9 mouse cellular contexts compared by ENCODE assay signal in genomic region chr8:114715318-114716070, GRCm38 (mm10).
A peak's percentile ranks its signal among the peaks of the same experiment; 100 is the strongest.
DNase-seq lines count a peak whose midpoint lies in the region; ATAC-seq and TF ChIP-seq lines count a peak whose summit lies in the region.
"Had no signal": no experiment of that assay in that cellular context is flagged by ENCODE, and none has a peak within 500 bp of the region (broad histone marks: within the 10 kb centered on the region; RNA-seq: fewer than 3 reads in every experiment).

No protein-coding gene starts in this region.

- H3K4me1 ChIP-seq in forebrain, postnatal 0 days (ENCODE audit: insufficient read depth) = no peaks in the 10 kb centered on the region
- no peaks in the 10 kb centered on the region for H3K4me1 ChIP-seq in forebrain, embryonic 13.5 days
- H3K4me1 ChIP-seq in lung, embryonic 14.5 days (ENCODE audit: insufficient read depth) = no peaks in the 10 kb centered on the region
- H3K4me1 ChIP-seq: liver, embryonic 15.5 days had no signal

- H3K27me3 ChIP-seq in forebrain, postnatal 0 days (ENCODE audit: insufficient read depth, low read length) = 0 out of 2 replicates have a peak, but pooled peaks cover 3% of the 10 kb centered on the region
- H3K27me3 ChIP-seq in forebrain, embryonic 13.5 days = no peaks in the 10 kb centered on the region
- no peaks in the 10 kb centered on the region for H3K27me3 ChIP-seq in lung, embryonic 14.5 days (ENCODE audit: insufficient read depth, low read length)
- H3K27me3 ChIP-seq: liver, embryonic 15.5 days had no signal

- no peak overlapping the region for H3K27ac ChIP-seq in forebrain, postnatal 0 days (ENCODE audit: low read depth, low read length)
- no peak overlapping the region for H3K27ac ChIP-seq in forebrain, embryonic 13.5 days
- H3K27ac ChIP-seq in lung, embryonic 14.5 days (ENCODE audit: low read depth) = no peak overlapping the region
- H3K27ac ChIP-seq: liver, embryonic 15.5 days had no signal

- no peak overlapping the region for H3K4me3 ChIP-seq in forebrain, postnatal 0 days (ENCODE audit: low read depth, low read length)
- no peak overlapping the region for H3K4me3 ChIP-seq in forebrain, embryonic 13.5 days
- H3K4me3 ChIP-seq in lung, embryonic 14.5 days (ENCODE audit: low read depth, low read length) = no peak overlapping the region
- H3K4me3 ChIP-seq: liver, embryonic 15.5 days had no signal

- no peak for ATAC-seq in forebrain, postnatal 0 days
- no peak for ATAC-seq in forebrain, embryonic 13.5 days
- no peak for ATAC-seq in lung, embryonic 14.5 days (ENCODE audit: insufficient read depth)
- ATAC-seq in inflammation-experienced regulatory T-cells, adult 6 months = no peak
- ATAC-seq in activated CD4-positive, CD25-positive, alpha-beta regulatory T cell, adult 4 months = no peak

- H3K9ac ChIP-seq in forebrain, postnatal 0 days = no peak overlapping the region
- H3K9ac ChIP-seq in forebrain, embryonic 13.5 days = no peak overlapping the region
- H3K9ac ChIP-seq in lung, embryonic 14.5 days = no peak overlapping the region
- H3K9ac ChIP-seq: liver, embryonic 15.5 days had no signal

- no peaks in the 10 kb centered on the region for H3K36me3 ChIP-seq in forebrain, postnatal 0 days (ENCODE audit: insufficient read depth)
- no peaks in the 10 kb centered on the region for H3K36me3 ChIP-seq in forebrain, embryonic 13.5 days (ENCODE audit: poor library complexity, severe bottlenecking)
- no peaks in the 10 kb centered on the region for H3K36me3 ChIP-seq in lung, embryonic 14.5 days (ENCODE audit: insufficient read depth)
- H3K36me3 ChIP-seq: liver, embryonic 15.5 days had no signal

- 58% methylated on average over 13 of the region's 13 CpGs for WGBS in forebrain, postnatal 0 days
- 58% methylated on average over 13 of the region's 13 CpGs for WGBS in forebrain, embryonic 13.5 days
- 65% methylated on average over 13 of the region's 13 CpGs for WGBS in lung, embryonic 14.5 days

- peak; percentile 45; the same call in 1 of the 2 replicates for TF ChIP-seq CTCF in forebrain, postnatal 0 days (IDR thresholded peaks at IDR 0.05; ENCODE audit: low read depth)
- TF ChIP-seq CTCF in lung, embryonic 14.5 days (IDR thresholded peaks at IDR 0.05; ENCODE audit: low read depth) = peak; percentile 53

- H3K4me2 ChIP-seq in forebrain, postnatal 0 days (ENCODE audit: low read depth) = no peak overlapping the region
- H3K4me2 ChIP-seq in forebrain, embryonic 13.5 days = no peak overlapping the region
- H3K4me2 ChIP-seq in lung, embryonic 14.5 days = no peak overlapping the region
- H3K4me2 ChIP-seq: liver, embryonic 15.5 days had no signal

- no peaks in the 10 kb centered on the region for H3K9me3 ChIP-seq in forebrain, postnatal 0 days (ENCODE audit: low read length)
- no peaks in the 10 kb centered on the region for H3K9me3 ChIP-seq in forebrain, embryonic 13.5 days (replicated peaks)
- H3K9me3 ChIP-seq in lung, embryonic 14.5 days (ENCODE audit: low read depth, low read length) = no peaks in the 10 kb centered on the region
- H3K9me3 ChIP-seq: liver, embryonic 15.5 days had no signal

- DNase-seq in forebrain, postnatal 0 days = no peak
- DNase-seq in lung, embryonic 14.5 days = peak; percentile 47
- DNase-seq in lung, adult 18-20 months = no peak
- peak; percentile 6 for DNase-seq in c-Kit-positive CD71-negative TER-119-negative erythroid progenitor cells, embryonic 14.5 days (ENCODE audit: low read depth)
- DNase-seq in retina, adult 2 months (ENCODE audit: low read depth, low spot score) = peak; percentile 15

Comparison
In these comparisons a context has a peak if more than half of its experiments do, and no peak if none do; other contexts are left out.
1. DNase-seq: peak in lung, embryonic 14.5 days (single experiment), c-Kit-positive CD71-negative TER-119-negative erythroid progenitor cells, embryonic 14.5 days (single experiment) and retina, adult 2 months (single experiment); none in forebrain, postnatal 0 days (single experiment) and lung, adult 18-20 months (0 of 2).